Comparison of ENCODE assay signal across 8 mouse cellular contexts in genomic region chr5:18445969-18446368, GRCm38 (mm10).
DNase-seq lines count a peak whose midpoint lies in the region; ATAC-seq lines count a peak whose summit lies in the region.

No protein-coding gene starts in this region.

- peak; percentile 33 to 85 for DNase-seq in adrenal gland, adult (ENCODE audit: inconsistent age in 2 of 2, low spot score in 1 of 2)
- no peak for DNase-seq in adrenal gland, postnatal 4 days (ENCODE audit: low spot score in 2 of 2)
- DNase-seq in adrenal gland, adult 8-10 months, result peak; percentile 8
- DNase-seq in embryo, embryonic 11.5 days (ENCODE audit: low read depth, low spot score), result peak; percentile 64
- DNase-seq in layer of hippocampus, adult 8-10 months (ENCODE audit: low spot score in 2 of 2), result peak; percentile 48 to 73
- DNase-seq in lung, postnatal 14 days, result peak; percentile 84
- DNase-seq in right cerebral cortex, postnatal 25 days, result peak; percentile 58

- peak; percentile 69 to 83; a peak in 3 of 4 replicates for ATAC-seq in hematopoietic stem cell, adult 5-6 weeks (replicated peaks in 1 of 2; ENCODE audit: insufficient read depth in 1 of 2, low FRiP score in 2 of 2, low TSS enrichment in 1 of 2, low read depth in 1 of 2, poor library complexity in 2 of 2, severe bottlenecking in 2 of 2)

Comparison
In these comparisons a context has a peak if more than half of its experiments do, and no peak if none do; other contexts are left out.
1. DNase-seq: peak in adrenal gland, adult (2 of 2), adrenal gland, adult 8-10 months (single experiment), embryo, embryonic 11.5 days (single experiment), layer of hippocampus, adult 8-10 months (2 of 2), lung, postnatal 14 days (single experiment) and right cerebral cortex, postnatal 25 days (single experiment); none in adrenal gland, postnatal 4 days (0 of 2).